Mouse (Mus musculus): ENCODE measurements around the gene Nlrc4. TPM values are rescaled to one million over a fixed set of nuclear protein-coding genes. Genes with fewer than 3 reads are reported as not detected.

Nlrc4 gene
- polyA plus RNA-seq (2012; rRNA removed) = 0.03 and 0.06 TPM in 2 replicates

DNA sequence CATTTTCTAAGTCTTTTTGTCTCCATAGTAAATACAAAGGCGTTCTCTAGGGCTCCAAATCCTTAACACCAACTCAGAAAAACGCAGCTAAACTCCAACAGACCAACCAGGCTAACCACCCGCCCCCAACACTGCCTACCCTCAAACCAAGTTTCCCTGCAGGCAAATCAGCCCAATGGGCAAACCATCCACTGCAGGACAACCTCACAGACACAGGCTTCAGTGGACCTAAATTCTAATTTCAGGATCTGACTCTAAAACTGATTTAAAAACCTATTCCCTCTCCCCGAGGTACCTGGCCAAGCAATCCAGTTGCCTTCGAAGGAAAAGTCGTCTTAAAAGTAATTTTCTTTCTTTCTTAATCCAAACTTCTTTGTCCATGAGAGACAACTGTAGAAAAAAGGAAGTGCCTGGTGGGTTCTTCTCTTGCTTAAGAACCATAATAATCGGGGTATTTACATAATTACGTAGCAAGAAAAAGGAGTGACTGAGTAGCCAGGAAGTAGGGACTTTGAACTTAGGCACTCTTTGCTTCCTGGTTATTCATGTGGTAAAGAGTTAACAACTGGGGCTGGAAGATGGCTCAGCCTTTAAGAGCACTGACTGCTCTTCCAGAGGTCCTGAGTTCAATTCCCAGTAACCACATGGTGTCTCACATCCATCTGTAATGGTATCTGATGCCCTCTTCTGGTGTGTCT lies at the start of gene Nlrc4:
Nlrc4 (minus strand) TSS at position 432 of the 698 bp plus-strand sequence.

DNA sequence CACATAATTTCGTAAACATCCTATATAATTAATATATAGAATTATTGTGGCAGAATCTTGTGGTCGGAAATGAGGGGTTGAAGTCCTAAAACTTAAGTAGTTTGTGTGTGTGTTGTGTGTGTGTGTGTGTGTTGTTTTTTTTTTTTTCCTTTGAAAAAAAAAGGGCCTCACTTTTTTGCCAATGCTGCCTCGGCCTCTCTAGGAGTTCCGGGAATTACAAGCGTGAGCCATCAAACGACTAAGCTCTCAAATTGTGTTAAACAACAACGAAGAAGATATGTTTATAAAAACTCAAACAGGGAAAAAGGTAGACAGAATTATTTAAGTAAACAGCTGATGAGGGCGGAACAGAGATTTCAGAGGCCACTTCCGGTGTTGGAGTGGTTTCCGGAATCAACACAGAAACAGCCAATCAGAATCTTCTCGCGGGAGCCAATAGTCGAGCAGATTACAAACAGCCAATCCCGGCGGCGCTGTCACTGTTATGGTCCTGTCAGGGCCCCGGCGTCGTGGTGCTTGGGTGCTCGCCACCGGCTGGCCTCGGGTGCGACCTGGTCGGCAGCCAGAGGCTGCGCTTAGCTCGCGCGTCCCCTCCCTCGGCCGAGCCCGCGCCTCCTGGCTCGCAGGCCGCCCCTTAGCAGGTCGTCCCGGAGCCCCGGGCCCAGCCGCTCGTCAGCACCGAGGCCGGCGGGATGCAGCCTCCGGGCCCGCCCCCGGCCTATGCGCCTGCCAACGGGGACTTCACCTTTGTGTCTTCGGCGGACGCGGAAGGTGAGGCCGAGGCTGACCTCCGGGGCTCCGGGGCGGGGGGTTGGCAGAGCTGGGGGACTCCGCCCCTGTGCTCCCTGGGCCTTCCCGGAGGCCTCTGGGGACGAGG lies 30.3 kb upstream of the Nlrc4 start, which contains the start of gene Yipf4:
Yipf4 (plus strand) TSS at position 470 of the 877 bp plus-strand sequence.

DNA sequence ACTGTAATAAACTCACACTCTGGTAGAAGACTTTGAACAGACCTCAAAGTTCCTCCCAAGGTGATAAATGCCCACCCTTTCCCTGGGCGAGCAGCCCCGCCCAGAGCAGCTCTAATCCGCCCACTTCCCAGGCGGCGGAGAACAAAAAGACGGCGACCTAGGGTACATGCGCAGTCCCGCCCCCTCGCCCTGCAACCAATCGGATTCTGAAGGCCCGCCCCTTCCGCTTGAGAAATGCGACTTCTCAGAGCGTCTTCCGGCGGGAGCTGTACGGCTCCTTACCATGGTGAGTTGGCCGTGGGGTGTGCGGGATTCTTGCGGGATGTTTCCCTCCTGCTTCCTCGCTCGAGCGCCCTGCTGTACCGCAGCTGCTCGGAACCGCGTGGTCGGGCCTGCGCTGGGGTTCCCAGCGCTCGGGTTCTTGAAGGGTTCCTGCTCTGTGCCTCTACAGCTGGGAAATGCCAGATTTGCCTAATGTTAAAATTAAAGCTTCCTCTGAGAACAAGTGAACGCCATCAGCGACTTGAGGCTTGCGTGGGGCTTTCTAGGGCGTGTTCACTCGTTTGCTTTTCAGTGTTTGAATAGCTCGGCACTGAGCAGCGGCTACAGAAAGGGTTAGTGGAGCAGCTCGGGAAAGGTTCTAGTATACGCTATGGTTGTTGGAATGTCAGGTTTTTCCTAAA lies 63.4 kb downstream of the Nlrc4 start, which contains the start of gene Slc30a6:
Slc30a6 (plus strand) TSS at position 226 of the 683 bp plus-strand sequence.

Other genes with a start within 250 kb of the Nlrc4 start
- gene Memo1, start 163.6 kb downstream of the Nlrc4 start, polyA plus RNA-seq (2012; rRNA removed) = 78.6 and 90.6 TPM in 2 replicates
- 141 and 155 TPM in 2 replicates for gene Dpy30, start 135.2 kb downstream of the Nlrc4 start, polyA plus RNA-seq (2012; rRNA removed)
- gene Spast, start 120.2 kb downstream of the Nlrc4 start, polyA plus RNA-seq (2012; rRNA removed) = 70.5 and 70.7 TPM in 2 replicates
- 28.2 and 29.8 TPM in 2 replicates for gene Slc30a6, start 63.5 kb downstream of the Nlrc4 start, polyA plus RNA-seq (2012; rRNA removed)
- gene Yipf4, start 30.4 kb upstream of the Nlrc4 start, polyA plus RNA-seq (2012; rRNA removed) = 31.3 and 34.1 TPM in 2 replicates
- gene Birc6, start 69.2 kb upstream of the Nlrc4 start, polyA plus RNA-seq (2012; rRNA removed) = 100 and 106 TPM in 2 replicates

Data from central nervous system, embryonic 18 days (tissue).